Mouse (Mus musculus) kidney, adult 2 months (tissue): ENCODE results near the gene Eya3.

Experiments used
- CTCF ChIP-seq: fragments of 200-500 bp; conservative IDR thresholded peaks from 2 replicates; pipeline ENCODE4 v1.5.1; 2011; ENCODE audit warnings: low read depth, mild to moderate bottlenecking, control low read depth, low read length, moderate library complexity, mixed read lengths; ENCODE audit not compliant: insufficient read depth, insufficient read length
- POLR2A ChIP-seq: fragments of 200-500 bp; IDR thresholded peaks from one replicate; pipeline ENCODE4 v1.6.1; 2011; ENCODE audit warnings: low read depth, low read length, control low read depth

- TF ChIP-seq POLR2A (no peak), CTCF (no peak)
Observed at GRCm38 (mm10) chr4:132621287-132622068, 17.3 kb upstream of the Eya3 start.
